Mouse (Mus musculus): ENCODE measurements around the gene Lrat. TPM values are rescaled to one million over a fixed set of nuclear protein-coding genes. Genes with fewer than 3 reads are reported as not detected.

The Lrat gene
- under 1 TPM; 0.06 to 0.43 TPM for polyA plus RNA-seq (2017; shearing (Covaris generic))

DNA sequence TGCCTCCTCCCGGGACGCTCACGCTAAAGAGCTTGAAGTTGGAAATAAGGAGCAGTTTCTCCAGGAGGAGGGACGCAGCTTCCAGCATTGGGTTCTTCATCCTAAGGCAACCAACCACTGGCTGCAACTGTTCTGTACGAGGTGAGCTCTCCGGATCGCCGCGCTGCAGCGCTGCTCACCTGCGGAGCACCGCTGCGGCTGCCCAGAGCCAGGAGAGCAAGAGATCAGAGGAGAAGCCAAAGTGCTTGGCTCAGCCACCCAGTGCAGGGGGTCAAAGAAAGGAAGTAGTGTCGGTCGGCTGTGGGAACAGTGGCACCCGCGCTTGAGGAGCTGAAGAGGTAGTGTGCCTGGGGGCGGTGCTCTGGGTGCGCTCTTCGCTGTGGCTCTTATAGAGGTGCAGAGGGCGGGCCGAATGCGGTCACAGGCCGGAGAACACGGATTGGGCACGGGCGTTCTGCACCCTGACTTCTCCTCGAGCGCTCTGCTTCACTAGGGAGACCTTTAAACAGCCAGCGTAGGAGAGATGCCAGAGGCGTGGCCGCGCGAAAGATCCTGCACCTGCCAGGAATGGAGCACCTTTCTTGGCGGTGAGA lies at the start of gene Lrat:
Lrat (minus strand) TSS at position 361 of the 593 bp plus-strand sequence.

DNA sequence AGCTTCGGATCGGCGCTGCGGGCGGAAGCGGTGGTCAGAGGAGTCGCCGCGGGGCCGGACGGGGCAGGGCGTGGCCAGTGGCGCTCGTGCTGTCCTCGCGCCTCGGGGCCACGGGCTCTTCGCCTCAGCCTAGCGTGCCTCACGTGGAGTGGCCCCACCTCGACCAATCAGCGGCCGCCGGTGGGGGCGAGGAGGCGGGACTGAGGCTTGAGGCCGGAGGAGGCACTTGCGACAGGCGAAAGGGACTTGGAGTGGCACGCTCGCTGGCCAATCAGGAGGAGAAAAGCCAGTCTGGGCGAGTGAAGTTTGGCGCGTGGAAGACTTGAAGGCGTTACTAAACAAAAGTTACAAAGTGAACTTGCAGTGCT lies 27.4 kb downstream of the Lrat start, which contains the start of gene Rbm46:
Rbm46 (minus strand) TSS at position 112 of the 368 bp plus-strand sequence.

Other genes with a start within 250 kb of the Lrat start
- gene Rbm46, start 27.5 kb downstream of the Lrat start, polyA plus RNA-seq (2017; shearing (Covaris generic)) = not detected
- under 1 TPM in 1 of 2 experiments, not detected in 1; 0.16 TPM for gene Fgg, start 103.8 kb upstream of the Lrat start, polyA plus RNA-seq (2017; shearing (Covaris generic))
- gene Fga, start 122.1 kb upstream of the Lrat start, polyA plus RNA-seq (2017; shearing (Covaris generic)) = under 1 TPM in 1 of 2 experiments, not detected in 1; 0.86 TPM
- gene Fgb, start 145.9 kb upstream of the Lrat start, polyA plus RNA-seq (2017; shearing (Covaris generic)) = 1 to 10 TPM in 1 of 2 experiments, not detected in 1; 1.0 TPM
- gene Plrg1, start 151.5 kb upstream of the Lrat start, polyA plus RNA-seq (2017; shearing (Covaris generic)) = 10 to 100 TPM; 75.2 to 78.4 TPM
- gene Dchs2, start 224.0 kb upstream of the Lrat start, polyA plus RNA-seq (2017; shearing (Covaris generic)) = under 1 TPM; 0.18 to 0.64 TPM

All from inflammation-experienced regulatory T-cells (primary cell).